Mouse (Mus musculus): ENCODE results near the gene Bola2. TPM values are rescaled to one million over a fixed set of nuclear protein-coding genes. Genes with fewer than 3 reads are reported as not detected.

Gene Bola2
- total and polyA plus RNA-seq, 3 experiments, result 60.4 to 341 (median 136) TPM

- no peak overlapping the region for H3K4me3 ChIP-seq (replicated peaks in 1 of 3; ENCODE audit: low read depth in 2 of 3, low read length in 2 of 3, poor library complexity in 1 of 3)
- H3K79me2 ChIP-seq (replicated peaks; ENCODE audit: control insufficient read depth, extremely low read depth, insufficient read depth, poor library complexity, severe bottlenecking), result no peaks in the 10 kb centered on the region
- no peak overlapping the region for H3K4me2 ChIP-seq (ENCODE audit: insufficient read depth, low read depth, poor library complexity, severe bottlenecking)
- H3K4me1 ChIP-seq (ENCODE audit: control insufficient read depth in 1 of 2, insufficient read depth in 2 of 2), result peaks cover 3 to 30% of the 10 kb centered on the region in 2 experiments
- in situ Hi-C loops (cut with MboI; ENCODE audit: low pct_ligation_motif_present, low pct_unique_long_range_greater_than_20kb, low sequenced_read_pairs) (no loop called here), dilution Hi-C loops (cut with MboI; ENCODE audit: extremely low pct_ligation_motif_present, extremely low pct_unique_long_range_greater_than_20kb, low sequenced_read_pairs) (no loop called here)
- DNase-seq (ENCODE audit: extremely low read depth), result no peak
- no peak overlapping the region for H3K9ac ChIP-seq (ENCODE audit: insufficient read depth, low read depth)
- no peaks in the 10 kb centered on the region for H3K27me3 ChIP-seq (replicated peaks)
- H3K9me3 ChIP-seq (replicated peaks; ENCODE audit: low read length), result no peaks in the 10 kb centered on the region
- TF ChIP-seq KAT2A (IDR thresholded peaks at IDR 0.05; ENCODE audit: insufficient replicate concordance, low read length) (no peak), BHLHE40 (IDR thresholded peaks at IDR 0.05; ENCODE audit: low read depth, low read length) (no peak), SIN3A (IDR thresholded peaks at IDR 0.05; ENCODE audit: low read length) (no peak), NELFE (IDR thresholded peaks at IDR 0.05; ENCODE audit: low read depth, low read length) (no peak), ZNF384 (IDR thresholded peaks at IDR 0.05; ENCODE audit: low read depth, low read length) (no peak), CHD2 (IDR thresholded peaks at IDR 0.05; ENCODE audit: low read length) (no peak), ZMIZ1 (IDR thresholded peaks at IDR 0.05; ENCODE audit: low read depth, low read length) (no peak), POLR2A (IDR thresholded peaks at IDR 0.05; ENCODE audit: low read depth, low read length) (no peak), TCF12 (IDR thresholded peaks at IDR 0.05; ENCODE audit: low read depth, low read length) (no peak), MYC (IDR thresholded peaks at IDR 0.05; ENCODE audit: low read depth, low read length) (no peak), CHD1 (IDR thresholded peaks at IDR 0.05; ENCODE audit: low read depth, low read length) (no peak), USF1 (IDR thresholded peaks at IDR 0.05; ENCODE audit: low read depth, low read length) (no peak), TBP (conservative IDR thresholded peaks at IDR 0.05; ENCODE audit: low read depth, low read length) (no peak), ZC3H11A (IDR thresholded peaks at IDR 0.05; ENCODE audit: low read depth, low read length) (no peak), NRF1 (IDR thresholded peaks at IDR 0.05; ENCODE audit: low read depth, low read length) (no peak), ELF1 (IDR thresholded peaks at IDR 0.05; ENCODE audit: low read depth, low read length) (no peak), CTCF (conservative IDR thresholded peaks at IDR 0.05 in 1 of 2, IDR thresholded peaks at IDR 0.05 in 1 of 2; ENCODE audit: low read depth in 2 of 2, low read length in 2 of 2) (no peak)
- H3K27ac ChIP-seq (ENCODE audit: insufficient read depth, low read depth), result no peak overlapping the region
- peaks cover 17 to 61% of the 10 kb centered on the region in 2 experiments for H3K36me3 ChIP-seq (replicated peaks in 1 of 2; ENCODE audit: control insufficient read depth in 1 of 2, insufficient read depth in 1 of 2, low read length in 1 of 2)
Observed at GRCm38 (mm10) chr7:126678545-126679341, 16.5 kb upstream of the Bola2 start.

GRCm38 (mm10) chr7:126679683-126680082 lies 15.5 kb upstream of the Bola2 start:
- dilution Hi-C loops (cut with MboI; ENCODE audit: extremely low pct_ligation_motif_present, extremely low pct_unique_long_range_greater_than_20kb, low sequenced_read_pairs), result no loop called here
- Histone ChIP-seq H3K9ac (ENCODE audit: insufficient read depth, low read depth) (no peak overlapping the region), H3K9me3 (replicated peaks; ENCODE audit: low read length) (no peaks in the 10 kb centered on the region), H3K27ac (ENCODE audit: insufficient read depth, low read depth) (no peak overlapping the region), H3K4me2 (ENCODE audit: insufficient read depth, low read depth, poor library complexity, severe bottlenecking) (no peak overlapping the region), H3K79me2 (replicated peaks; ENCODE audit: control insufficient read depth, extremely low read depth, insufficient read depth, poor library complexity, severe bottlenecking) (no peaks in the 10 kb centered on the region), H3K27me3 (replicated peaks) (no peaks in the 10 kb centered on the region), H3K4me3 (replicated peaks in 1 of 3; ENCODE audit: low read depth in 2 of 3, low read length in 2 of 3, poor library complexity in 1 of 3) (no peak overlapping the region), H3K36me3 (replicated peaks in 1 of 2; ENCODE audit: control insufficient read depth in 1 of 2, insufficient read depth in 1 of 2, low read length in 1 of 2) (peaks cover 17 to 66% of the 10 kb centered on the region in 2 experiments), H3K4me1 (ENCODE audit: control insufficient read depth in 1 of 2, insufficient read depth in 2 of 2) (peaks cover 0 to 27% of the 10 kb centered on the region in 2 experiments; a peak in 2 of 4 replicates)
- in situ Hi-C loops (cut with MboI; ENCODE audit: low pct_ligation_motif_present, low pct_unique_long_range_greater_than_20kb, low sequenced_read_pairs), result no loop called here
- no peak for TF ChIP-seq BHLHE40 (IDR thresholded peaks at IDR 0.05; ENCODE audit: low read depth, low read length)
- TF ChIP-seq MEF2A (IDR thresholded peaks at IDR 0.05; ENCODE audit: borderline replicate concordance, low read depth, low read length), result no peak
- TF ChIP-seq JUND (conservative IDR thresholded peaks at IDR 0.05; ENCODE audit: low read depth, low read length), result no peak
- TF ChIP-seq UBTF (IDR thresholded peaks at IDR 0.05; ENCODE audit: low read depth, low read length), result no peak
- no peak for DNase-seq (ENCODE audit: extremely low read depth)

Measured in CH12.LX (cell line).